Mouse (Mus musculus): Measurements from ENCODE around the gene Mtus2.

GRCm38 (mm10) chr5:147990775-147991174, 33.7 kb downstream of the Mtus2 start:
- no peak for TF ChIP-seq HCFC1 (IDR thresholded peaks at IDR 0.05; ENCODE audit: borderline replicate concordance, insufficient read depth, low read length)
- TF ChIP-seq ZNF384 (IDR thresholded peaks at IDR 0.05; ENCODE audit: low read depth, low read length) = no peak
- TF ChIP-seq MAFK (IDR thresholded peaks at IDR 0.05; ENCODE audit: insufficient read depth, low read depth, low read length) = no peak
